Mouse (Mus musculus): ENCODE data around the gene Slc44a4.
A peak's percentile ranks its signal among the peaks of the same experiment; 100 is the strongest.
"Not testable (repeated sequence)": the region's sequence is repeated elsewhere in the genome, so short reads cannot be mapped to it uniquely, and the experiment has no call there.

Gene Slc44a4

GRCm38 (mm10) chr17:34962841-34963240 lies 48.6 kb downstream of the Slc44a4 start:
- DNase-seq, result no peak

DNA sequence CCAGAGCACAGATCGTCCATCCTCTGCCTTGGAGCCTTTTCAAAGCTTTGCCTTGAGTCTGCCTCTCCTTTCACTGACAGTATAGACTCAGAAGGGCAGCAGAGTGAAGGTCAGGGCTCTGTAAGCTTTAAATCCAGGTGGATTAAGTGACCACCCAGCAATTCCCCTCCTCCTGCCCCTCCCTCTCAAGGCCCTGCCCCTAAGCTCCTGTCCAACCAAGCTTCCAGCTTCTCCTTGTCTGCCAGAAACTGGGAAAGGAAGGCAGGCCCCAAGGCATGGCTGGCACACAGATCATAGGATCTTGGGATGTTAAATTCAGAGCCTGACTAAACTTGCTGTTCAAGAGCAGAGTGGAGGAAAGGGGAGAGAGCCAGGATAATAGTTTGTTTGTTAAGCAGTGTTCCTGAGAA lies 50.4 kb downstream of the Slc44a4 start:
- no peak for DNase-seq

DNA sequence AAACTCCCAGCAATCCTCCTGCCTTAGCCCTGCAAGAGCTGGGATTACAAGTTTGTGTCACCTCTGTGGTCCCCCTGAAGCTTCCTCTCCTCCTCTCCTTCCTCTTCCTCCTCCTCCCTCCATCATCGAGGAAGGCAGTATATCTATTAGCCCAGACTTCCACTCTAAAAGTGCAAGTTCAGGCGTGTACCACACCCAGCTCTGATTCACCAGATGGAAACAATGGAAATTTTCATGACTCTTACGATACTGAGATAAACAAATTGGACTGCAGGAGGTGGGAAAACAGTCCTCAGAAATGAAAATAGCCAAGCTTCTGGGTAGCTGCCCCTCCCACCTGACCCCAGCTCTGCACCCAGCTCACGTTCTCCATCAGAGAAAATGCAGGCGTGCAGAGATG lies 51.4 kb downstream of the Slc44a4 start:
- no peak for DNase-seq

GRCm38 (mm10) chr17:34969822-34970221 lies 55.6 kb downstream of the Slc44a4 start, which contains the start of gene Gm20481:
TSS of gene Gm20481 (plus strand) at chr17:34969912.
- DNase-seq, result not testable (repeated sequence)

DNA sequence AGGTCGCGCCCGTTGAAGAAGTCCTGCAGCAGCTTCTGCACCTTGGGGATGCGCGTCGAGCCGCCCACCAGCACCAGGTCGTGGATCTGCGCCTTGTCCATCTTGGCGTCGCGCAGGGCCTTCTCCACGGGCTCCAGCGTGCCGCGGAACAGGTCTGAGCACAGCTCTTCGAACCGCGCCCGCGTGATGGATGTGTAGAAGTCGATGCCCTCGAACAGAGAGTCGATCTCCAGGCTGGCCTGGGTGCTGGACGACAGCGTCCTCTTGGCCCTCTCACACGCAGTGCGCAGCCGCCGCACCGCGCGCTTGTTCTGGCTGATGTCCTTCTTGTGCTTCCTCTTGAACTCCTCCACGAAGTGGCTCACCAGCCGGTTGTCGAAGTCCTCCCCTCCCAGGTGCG lies 56.6 kb downstream of the Slc44a4 start:
- not testable (repeated sequence) for DNase-seq

GRCm38 (mm10) chr17:34971694-34972068 lies 57.4 kb downstream of the Slc44a4 start:
- not testable (repeated sequence) for DNase-seq

DNA sequence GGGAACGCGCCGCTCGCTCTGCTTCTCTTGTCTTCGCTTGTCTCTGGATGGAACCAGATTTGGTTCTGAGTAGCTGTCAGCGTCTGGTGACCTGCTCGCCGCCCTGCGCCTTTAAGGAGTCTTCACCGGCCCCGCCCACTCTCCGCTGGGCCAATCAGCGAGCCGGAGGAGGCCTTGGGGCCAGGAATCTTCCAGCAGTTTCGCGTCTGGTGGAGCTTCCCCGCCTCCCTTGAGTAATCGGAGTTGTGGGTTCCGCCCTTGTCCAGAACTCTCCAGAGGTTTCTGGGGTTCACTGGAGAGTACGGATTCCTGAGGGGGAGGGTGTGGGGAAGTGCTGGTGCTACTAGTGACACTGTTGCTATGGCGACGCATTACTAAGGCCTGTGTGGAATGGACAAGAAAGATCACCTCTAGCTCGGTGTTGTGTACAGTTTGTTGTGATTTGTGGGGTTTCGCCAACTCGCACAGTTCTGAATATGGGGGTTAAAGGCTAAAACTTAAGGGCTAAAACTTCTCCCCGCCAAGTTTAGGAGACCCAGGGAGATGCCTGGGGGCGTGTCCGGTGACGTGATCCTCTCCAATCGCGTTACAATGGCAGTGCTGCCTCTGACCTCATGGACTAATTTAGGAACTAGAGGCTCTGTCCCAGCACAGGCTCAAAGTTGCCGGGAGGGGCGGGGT lies 57.9 kb downstream of the Slc44a4 start, which contains the start of the genes Hspa1a and Hspa1l:
Gene Hspa1a, minus strand, starts transcription at position 88 of the 681 bp plus-strand sequence.
Gene Hspa1l, plus strand, starts transcription at position 635 of the 681 bp plus-strand sequence.
- DNase-seq, result peak; percentile 76

DNA sequence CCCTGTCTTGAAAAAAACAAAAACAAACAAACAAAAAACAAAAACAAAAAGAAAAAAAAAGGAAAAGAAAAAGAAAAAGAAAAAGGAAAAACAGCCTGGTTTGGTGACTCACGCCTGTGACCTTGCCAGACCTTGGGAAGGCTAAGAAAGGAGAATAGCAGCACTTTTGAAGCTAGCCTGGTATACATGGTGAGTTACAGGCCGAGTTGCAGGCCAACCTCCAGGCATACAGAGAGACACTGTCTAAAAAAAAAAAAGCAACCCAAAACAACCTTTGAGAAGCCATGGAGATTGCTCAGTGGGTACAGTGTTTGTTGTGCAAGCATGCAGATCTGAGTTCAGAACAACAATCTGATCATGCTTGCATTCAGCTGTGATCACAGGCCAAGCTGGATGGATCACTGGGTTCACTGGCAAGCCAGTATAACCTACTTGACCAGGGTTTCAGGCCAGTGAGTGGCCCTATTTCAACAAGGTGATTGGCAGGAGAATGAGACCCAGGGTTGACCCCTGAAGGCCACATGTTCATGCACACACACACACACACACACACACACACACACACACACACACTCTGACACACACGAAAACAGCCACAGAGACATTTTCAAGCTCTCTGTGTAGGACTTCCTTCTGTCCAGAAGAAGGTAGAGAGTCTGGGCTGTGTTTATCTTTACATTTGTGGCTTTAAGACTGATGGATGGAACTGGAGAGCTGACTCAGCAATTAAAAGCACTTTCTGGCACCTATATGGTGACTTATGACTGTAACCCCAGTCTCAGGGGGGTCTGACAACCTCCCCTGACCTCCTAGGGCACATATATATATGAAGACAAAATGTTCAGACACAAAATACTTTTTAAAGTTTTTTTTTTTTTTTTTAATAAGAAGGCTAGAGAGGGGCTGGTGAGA lies 61.6 kb downstream of the Slc44a4 start:
- DNase-seq, result no peak

GRCm38 (mm10) chr17:34977000-34977399 lies 62.7 kb downstream of the Slc44a4 start:
- DNase-seq, result no peak

GRCm38 (mm10) chr17:34978239-34978638 lies 64.0 kb downstream of the Slc44a4 start:
- no peak for DNase-seq

DNA sequence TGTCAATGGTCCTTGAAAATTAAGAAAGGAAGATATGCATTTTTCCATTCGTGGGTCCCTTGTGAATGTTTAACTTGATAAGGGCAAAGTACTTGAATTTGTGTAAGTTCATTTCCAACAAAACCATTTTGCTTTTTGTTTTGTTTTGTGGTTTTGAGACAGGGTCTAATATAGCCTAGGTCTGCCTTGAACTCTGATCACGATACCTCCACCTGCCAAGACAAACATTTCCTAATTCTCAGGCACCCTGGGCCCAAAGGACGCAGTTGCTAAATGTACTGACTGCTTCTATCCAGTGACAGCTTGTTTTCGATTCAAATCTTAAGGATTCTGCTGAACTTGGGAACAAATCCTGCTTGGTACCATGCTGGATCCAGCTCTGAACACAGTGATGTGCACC lies 65.4 kb downstream of the Slc44a4 start:
- DNase-seq, result no peak
